Mouse (Mus musculus): Measurements from ENCODE around the gene Trmt44.

GRCm38 (mm10) chr5:35551855-35552837 lies 22.7 kb downstream of the Trmt44 start:
- TF ChIP-seq POLR2A (IDR thresholded peaks at IDR 0.05; ENCODE audit: control insufficient read depth, extremely low read depth, insufficient read depth, low read length, poor library complexity) (no peak), CTCF (IDR thresholded peaks at IDR 0.05; ENCODE audit: borderline replicate concordance, control insufficient read depth, extremely low read depth, insufficient read depth, low read length, poor library complexity) (no peak)

Data from thymus, adult 2 months (tissue).